20 mouse cellular contexts compared by ENCODE assay signal in genomic region chr16:17566186-17566585, GRCm38 (mm10). TPM values are rescaled to one million over a fixed set of nuclear protein-coding genes. Genes with fewer than 3 reads are reported as not detected.
DNase-seq lines count a peak whose midpoint lies in the region; ATAC-seq and TF ChIP-seq lines count a peak whose summit lies in the region.
"Had no signal": no experiment of that assay in that cellular context is flagged by ENCODE, and none has a peak within 500 bp of the region (broad histone marks: within the 10 kb centered on the region; RNA-seq: fewer than 3 reads in every experiment).

No protein-coding gene starts in this region.

- no peaks in the 10 kb centered on the region for H3K36me3 ChIP-seq in heart, postnatal 0 days (replicated peaks; ENCODE audit: control insufficient read depth, insufficient read depth, low read length)
- H3K36me3 ChIP-seq in liver, postnatal 0 days (replicated peaks; ENCODE audit: insufficient read depth, low read length) = no peaks in the 10 kb centered on the region
- H3K36me3 ChIP-seq in liver, embryonic 11.5 days (ENCODE audit: control insufficient read depth, insufficient read depth, low read length) = no peaks in the 10 kb centered on the region
- H3K36me3 ChIP-seq in CH12.LX (replicated peaks in 1 of 2; ENCODE audit: control insufficient read depth in 1 of 2, insufficient read depth in 1 of 2, low read length in 1 of 2) = no peaks in the 10 kb centered on the region
- H3K36me3 ChIP-seq: heart, embryonic 10.5 days; hindbrain, embryonic 13.5 days; kidney, embryonic 15.5 days; limb, embryonic 13.5 days; midbrain, embryonic 13.5 days had no signal

- no peaks in the 10 kb centered on the region for H3K79me2 ChIP-seq in CH12.LX (replicated peaks; ENCODE audit: control insufficient read depth, extremely low read depth, insufficient read depth, poor library complexity, severe bottlenecking)

- no peak for TF ChIP-seq POLR2A in CH12.LX (IDR thresholded peaks at IDR 0.05; ENCODE audit: low read depth, low read length)

- TF ChIP-seq EP300 in heart, postnatal 0 days (IDR thresholded peaks at IDR 0.05; ENCODE audit: low read depth) = no peak
- no peak for TF ChIP-seq EP300 in liver, postnatal 0 days (IDR thresholded peaks at IDR 0.05; ENCODE audit: low read depth)
- no peak for TF ChIP-seq EP300 in CH12.LX (IDR thresholded peaks at IDR 0.05; ENCODE audit: low read length)

- H3K4me3 ChIP-seq in heart, postnatal 0 days (ENCODE audit: low read depth, low read length) = no peak overlapping the region
- no peak overlapping the region for H3K4me3 ChIP-seq in liver, postnatal 0 days (ENCODE audit: low read depth, low read length)
- no peak overlapping the region for H3K4me3 ChIP-seq in liver, embryonic 11.5 days (ENCODE audit: low read depth, low read length)
- no peak overlapping the region for H3K4me3 ChIP-seq in CH12.LX (replicated peaks in 1 of 3; ENCODE audit: low read depth in 2 of 3, low read length in 2 of 3, poor library complexity in 1 of 3)
- H3K4me3 ChIP-seq: heart, embryonic 10.5 days; hindbrain, embryonic 13.5 days; kidney, embryonic 15.5 days; limb, embryonic 13.5 days; midbrain, embryonic 13.5 days had no signal

- no peak for TF ChIP-seq RAD21 in CH12.LX (IDR thresholded peaks at IDR 0.05; ENCODE audit: low read depth, low read length)

- ATAC-seq in heart, postnatal 0 days (ENCODE audit: insufficient read depth, low read depth) = no peak
- no peak for ATAC-seq in liver, postnatal 0 days
- ATAC-seq in liver, embryonic 11.5 days (replicated peaks; ENCODE audit: low FRiP score) = no peak
- peak; percentile 32 for ATAC-seq in megakaryocyte progenitor cell, adult 5-6 weeks (replicated peaks; ENCODE audit: poor library complexity)
- ATAC-seq: forebrain, embryonic 16.5 days; intestine, embryonic 16.5 days; midbrain, embryonic 13.5 days had no signal

- DNase-seq in heart, postnatal 0 days (ENCODE audit: low spot score) = no peak
- no peak for DNase-seq in heart, adult 8-10 months (ENCODE audit: low spot score)
- DNase-seq in liver, postnatal 0 days = no peak
- DNase-seq in liver, embryonic 11.5 days (ENCODE audit: low spot score) = no peak
- no peak for DNase-seq in CH12.LX (ENCODE audit: extremely low read depth)
- DNase-seq in thymus, postnatal 4 days = no peak
- DNase-seq: cerebellum, adult 2 months; cerebellum, postnatal 36 days; gastrocnemius, postnatal 36 days; heart, postnatal 10 days; layer of hippocampus, postnatal 36 days; thymus, adult 18-20 months had no signal

- dilution Hi-C loops in CH12.LX (cut with MboI; ENCODE audit: extremely low pct_ligation_motif_present, extremely low pct_unique_long_range_greater_than_20kb, low sequenced_read_pairs) = no loop called here

- no peak overlapping the region for H3K9ac ChIP-seq in heart, postnatal 0 days (replicated peaks; ENCODE audit: low read depth, low read length)
- no peak overlapping the region for H3K9ac ChIP-seq in liver, postnatal 0 days (replicated peaks)
- H3K9ac ChIP-seq in liver, embryonic 11.5 days (ENCODE audit: low read depth, low read length) = no peak overlapping the region
- no peak overlapping the region for H3K9ac ChIP-seq in CH12.LX (ENCODE audit: insufficient read depth, low read depth)
- H3K9ac ChIP-seq: hindbrain, embryonic 13.5 days; kidney, embryonic 15.5 days; limb, embryonic 13.5 days; midbrain, embryonic 13.5 days had no signal

- H3K27me3 ChIP-seq in heart, postnatal 0 days (ENCODE audit: control insufficient read depth, insufficient read depth, low read length) = 0 out of 2 replicates have a peak, but pooled peaks cover 9% of the 10 kb centered on the region
- H3K27me3 ChIP-seq in liver, postnatal 0 days (ENCODE audit: insufficient read depth, low read length) = peaks cover 12% of the 10 kb centered on the region
- peaks cover 2% of the 10 kb centered on the region; the same call in 1 of the 2 replicates for H3K27me3 ChIP-seq in liver, embryonic 11.5 days (replicated peaks; ENCODE audit: control insufficient read depth, insufficient read depth, low read length)
- H3K27me3 ChIP-seq in CH12.LX (replicated peaks) = peaks cover 96% of the 10 kb centered on the region

- peaks cover 7% of the 10 kb centered on the region; the same call in 1 of the 2 replicates for H3K4me1 ChIP-seq in heart, postnatal 0 days (ENCODE audit: control insufficient read depth, insufficient read depth)
- H3K4me1 ChIP-seq in liver, postnatal 0 days (ENCODE audit: insufficient read depth) = peaks cover 3% of the 10 kb centered on the region; the same call in 1 of the 2 replicates
- peaks cover 5% of the 10 kb centered on the region for H3K4me1 ChIP-seq in liver, embryonic 11.5 days (replicated peaks; ENCODE audit: control insufficient read depth, insufficient read depth, low read length)
- H3K4me1 ChIP-seq in CH12.LX (ENCODE audit: control insufficient read depth in 1 of 2, insufficient read depth in 2 of 2) = no peaks in the 10 kb centered on the region

- no peak overlapping the region for H3K4me2 ChIP-seq in heart, postnatal 0 days (ENCODE audit: low read depth, low read length)
- no peak overlapping the region for H3K4me2 ChIP-seq in liver, postnatal 0 days (ENCODE audit: low read depth, low read length)
- no peak overlapping the region for H3K4me2 ChIP-seq in liver, embryonic 11.5 days
- no peak overlapping the region for H3K4me2 ChIP-seq in CH12.LX (ENCODE audit: insufficient read depth, low read depth, poor library complexity, severe bottlenecking)
- H3K4me2 ChIP-seq: hindbrain, embryonic 13.5 days; kidney, embryonic 15.5 days; limb, embryonic 13.5 days; midbrain, embryonic 13.5 days had no signal

- no peaks in the 10 kb centered on the region for H3K9me3 ChIP-seq in heart, postnatal 0 days (replicated peaks; ENCODE audit: control insufficient read depth, low read length)
- H3K9me3 ChIP-seq in liver, postnatal 0 days (ENCODE audit: low read length) = no peaks in the 10 kb centered on the region
- no peaks in the 10 kb centered on the region for H3K9me3 ChIP-seq in liver, embryonic 11.5 days (ENCODE audit: control insufficient read depth, low read length)
- no peaks in the 10 kb centered on the region for H3K9me3 ChIP-seq in CH12.LX (replicated peaks; ENCODE audit: low read length)
- H3K9me3 ChIP-seq: heart, embryonic 10.5 days; hindbrain, embryonic 13.5 days; kidney, embryonic 15.5 days; limb, embryonic 13.5 days; midbrain, embryonic 13.5 days had no signal

- 14% methylated on average over 4 of the region's 4 CpGs for WGBS in heart, postnatal 0 days
- WGBS in liver, postnatal 0 days (ENCODE audit: insufficient replicate concordance) = 33% methylated on average over 4 of the region's 4 CpGs
- WGBS in liver, embryonic 11.5 days = 32% methylated on average over 4 of the region's 4 CpGs

- TF ChIP-seq CTCF in heart, postnatal 0 days (IDR thresholded peaks at IDR 0.05; ENCODE audit: low read depth) = peak; percentile 11; the same call in 1 of the 2 replicates
- TF ChIP-seq CTCF in liver, postnatal 0 days (IDR thresholded peaks at IDR 0.05; ENCODE audit: low read depth) = peak; percentile 13; the same call in 1 of the 2 replicates
- TF ChIP-seq CTCF in CH12.LX (conservative IDR thresholded peaks at IDR 0.05 in 1 of 2, IDR thresholded peaks at IDR 0.05 in 1 of 2; ENCODE audit: low read depth in 2 of 2, low read length in 2 of 2) = peak in 1 of 2 experiments; percentile 36; a peak in 1 of 4 replicates

- in situ Hi-C loops in CH12.LX (cut with MboI; ENCODE audit: low pct_ligation_motif_present, low pct_unique_long_range_greater_than_20kb, low sequenced_read_pairs) = no loop called here

- no peak overlapping the region for H3K27ac ChIP-seq in heart, postnatal 0 days (ENCODE audit: low read depth)
- no peak overlapping the region for H3K27ac ChIP-seq in liver, postnatal 0 days (ENCODE audit: low read depth)
- no peak overlapping the region for H3K27ac ChIP-seq in liver, embryonic 11.5 days (ENCODE audit: low read depth, low read length)
- no peak overlapping the region for H3K27ac ChIP-seq in CH12.LX (ENCODE audit: insufficient read depth, low read depth)
- H3K27ac ChIP-seq: heart, embryonic 10.5 days; hindbrain, embryonic 13.5 days; kidney, embryonic 15.5 days; limb, embryonic 13.5 days; midbrain, embryonic 13.5 days had no signal

RNA-seq across cellular contexts. Expression of gene P2rx6, which starts 4.5 kb away (rescaled TPM):
- 0.31 TPM in 1 of 2 replicates, not detected in the other for total RNA-seq in heart, postnatal 0 days (2014; rRNA removed; ENCODE audit: low replicate concordance)
- 0.47 and 0.70 TPM in 2 replicates for polyA plus RNA-seq in heart, postnatal 0 days (2015; fragmentation: Nextera tagmentation; extraction: Ambion mirVana)
- total RNA-seq in heart, adult 8-10 months (2022) = 1 to 10 TPM; 1.1 to 2.9 (median 2.0) TPM
- 0.14 and 0.18 TPM in 2 replicates for polyA plus RNA-seq in liver, postnatal 0 days (2015; fragmentation: Nextera tagmentation; extraction: Ambion mirVana)
- 0.06 and 0.07 TPM in 2 replicates for polyA plus RNA-seq in liver, embryonic 11.5 days (2014; fragmentation: Nextera tagmentation; extraction: Ambion mirVana)
- total RNA-seq in CH12.LX (2012; rRNA removed) (not detected in 2 replicates), CH12.LX (2014; rRNA removed) (not detected in 2 replicates)
- not detected in 2 replicates for polyA plus RNA-seq in CH12.LX (2012; ENCODE audit: insufficient read length, low read depth)
- total RNA-seq in megakaryocyte progenitor cell, adult 5-6 weeks (2015) = not detected in 2 replicates
- total RNA-seq in megakaryocyte progenitor cell, adult 5-6 weeks (2017) = not detected in 2 replicates

RNA-seq across cellular contexts. Expression of gene Lrrc74b, which starts 5.1 kb away (rescaled TPM):
- not detected in 2 replicates for total RNA-seq in heart, postnatal 0 days (2014; rRNA removed; ENCODE audit: low replicate concordance)
- polyA plus RNA-seq in heart, postnatal 0 days (2015; fragmentation: Nextera tagmentation; extraction: Ambion mirVana) = 0.10 and 0.44 TPM in 2 replicates
- total RNA-seq in heart, adult 8-10 months (2022) = not detected
- 0.05 and 0.06 TPM in 2 replicates for polyA plus RNA-seq in liver, postnatal 0 days (2015; fragmentation: Nextera tagmentation; extraction: Ambion mirVana)
- polyA plus RNA-seq in liver, embryonic 11.5 days (2014; fragmentation: Nextera tagmentation; extraction: Ambion mirVana) = not detected in 2 replicates
- total RNA-seq in CH12.LX (2012; rRNA removed) = not detected in 2 replicates
- not detected in 2 replicates for total RNA-seq in CH12.LX (2014; rRNA removed)
- polyA plus RNA-seq in CH12.LX (2012; ENCODE audit: insufficient read length, low read depth) = 0.17 TPM in 1 of 2 replicates, not detected in the other
- total RNA-seq in megakaryocyte progenitor cell, adult 5-6 weeks (2015) = 0.15 TPM in 1 of 2 replicates, not detected in the other
- not detected in 2 replicates for total RNA-seq in megakaryocyte progenitor cell, adult 5-6 weeks (2017)
- polyA plus RNA-seq: limb, embryonic 13.5 days had no signal

RNA-seq across cellular contexts. Expression of gene Slc7a4, which starts 16.8 kb away (rescaled TPM):
- total RNA-seq in heart, postnatal 0 days (2014; rRNA removed; ENCODE audit: low replicate concordance) = 28.2 and 33.4 TPM in 2 replicates
- polyA plus RNA-seq in heart, postnatal 0 days (2015; fragmentation: Nextera tagmentation; extraction: Ambion mirVana) = 5.7 and 7.4 TPM in 2 replicates
- total RNA-seq in heart, adult 8-10 months (2022) = 1 to 10 TPM; 1.8 to 6.4 (median 3.1) TPM
- polyA plus RNA-seq in liver, postnatal 0 days (2015; fragmentation: Nextera tagmentation; extraction: Ambion mirVana) = 3.3 and 3.7 TPM in 2 replicates
- 2.0 and 2.1 TPM in 2 replicates for polyA plus RNA-seq in liver, embryonic 11.5 days (2014; fragmentation: Nextera tagmentation; extraction: Ambion mirVana)
- total RNA-seq in CH12.LX (2012; rRNA removed) = 0.34 and 1.3 TPM in 2 replicates
- total RNA-seq in CH12.LX (2014; rRNA removed) = not detected in 2 replicates
- polyA plus RNA-seq in CH12.LX (2012; ENCODE audit: insufficient read length, low read depth) = not detected in 2 replicates
- total RNA-seq in megakaryocyte progenitor cell, adult 5-6 weeks (2015) = 1.2 and 1.4 TPM in 2 replicates
- total RNA-seq in megakaryocyte progenitor cell, adult 5-6 weeks (2017) = 4.2 and 5.6 TPM in 2 replicates

RNA-seq across cellular contexts. Expression of gene Thap7, which starts 35.2 kb away (rescaled TPM):
- 40.9 and 49.2 TPM in 2 replicates for total RNA-seq in heart, postnatal 0 days (2014; rRNA removed; ENCODE audit: low replicate concordance)
- 28.8 and 31.9 TPM in 2 replicates for polyA plus RNA-seq in heart, postnatal 0 days (2015; fragmentation: Nextera tagmentation; extraction: Ambion mirVana)
- total RNA-seq in heart, adult 8-10 months (2022) = 10 to 100 TPM; 16.6 to 18.5 (median 17.6) TPM
- polyA plus RNA-seq in liver, postnatal 0 days (2015; fragmentation: Nextera tagmentation; extraction: Ambion mirVana) = 21.3 and 24.4 TPM in 2 replicates
- polyA plus RNA-seq in liver, embryonic 11.5 days (2014; fragmentation: Nextera tagmentation; extraction: Ambion mirVana) = 45.1 and 46.5 TPM in 2 replicates
- total RNA-seq in CH12.LX (2012; rRNA removed) = 64.3 and 72.7 TPM in 2 replicates
- 80.7 and 83.3 TPM in 2 replicates for total RNA-seq in CH12.LX (2014; rRNA removed)
- 79.4 and 82.4 TPM in 2 replicates for polyA plus RNA-seq in CH12.LX (2012; ENCODE audit: insufficient read length, low read depth)
- total RNA-seq in megakaryocyte progenitor cell, adult 5-6 weeks (2015) = 8.9 and 11.8 TPM in 2 replicates
- 26.4 and 28.9 TPM in 2 replicates for total RNA-seq in megakaryocyte progenitor cell, adult 5-6 weeks (2017)

RNA-seq across cellular contexts. Expression of gene Smpd4, which starts 53.0 kb away (rescaled TPM):
- total RNA-seq in heart, postnatal 0 days (2014; rRNA removed; ENCODE audit: low replicate concordance) = 18.2 and 41.1 TPM in 2 replicates
- 10.1 and 10.3 TPM in 2 replicates for polyA plus RNA-seq in heart, postnatal 0 days (2015; fragmentation: Nextera tagmentation; extraction: Ambion mirVana)
- total RNA-seq in heart, adult 8-10 months (2022) = 10 to 100 TPM; 19.0 to 23.8 (median 20.1) TPM
- 6.4 and 7.3 TPM in 2 replicates for polyA plus RNA-seq in liver, postnatal 0 days (2015; fragmentation: Nextera tagmentation; extraction: Ambion mirVana)
- polyA plus RNA-seq in liver, embryonic 11.5 days (2014; fragmentation: Nextera tagmentation; extraction: Ambion mirVana) = 53.4 and 60.5 TPM in 2 replicates
- total RNA-seq in CH12.LX (2012; rRNA removed) (38.6 and 55.5 TPM in 2 replicates), CH12.LX (2014; rRNA removed) (55.5 and 65.9 TPM in 2 replicates)
- polyA plus RNA-seq in CH12.LX (2012; ENCODE audit: insufficient read length, low read depth) = 66.5 and 97.1 TPM in 2 replicates
- total RNA-seq in megakaryocyte progenitor cell, adult 5-6 weeks (2015) = 59.3 and 76.5 TPM in 2 replicates
- 49.1 and 49.3 TPM in 2 replicates for total RNA-seq in megakaryocyte progenitor cell, adult 5-6 weeks (2017)
